Mouse (Mus musculus): ENCODE results near the gene Dctn1. TPM values are rescaled to one million over a fixed set of nuclear protein-coding genes. Genes with fewer than 3 reads are reported as not detected.

Gene Dctn1
- polyA plus RNA-seq, 1 experiment from 2014 or later = 94.1 TPM

- 82% methylated on average over 3 of the region's 3 CpGs for WGBS
- Histone ChIP-seq H3K27me3 (ENCODE audit: insufficient read depth, low read length) (no peaks in the 10 kb centered on the region), H3K4me1 (ENCODE audit: insufficient read depth) (no peaks in the 10 kb centered on the region), H3K9ac (no peak overlapping the region), H3K9me3 (ENCODE audit: low read depth, low read length) (no peaks in the 10 kb centered on the region), H3K27ac (ENCODE audit: low read depth) (no peak overlapping the region), H3K4me3 (ENCODE audit: low read depth, low read length) (no peak overlapping the region), H3K36me3 (ENCODE audit: insufficient read depth) (peaks cover 3% of the 10 kb centered on the region), H3K4me2 (no peak overlapping the region)
- ATAC-seq (ENCODE audit: insufficient read depth) (no peak), DNase-seq (no peak)
- no peak for TF ChIP-seq CTCF (IDR thresholded peaks at IDR 0.05; ENCODE audit: low read depth)
Measured at GRCm38 (mm10) chr6:83205851-83206250, 40.1 kb downstream of the Dctn1 start.

GRCm38 (mm10) chr6:83206321-83206720, 40.6 kb downstream of the Dctn1 start:
- no peak for ATAC-seq (ENCODE audit: insufficient read depth)
- H3K27ac ChIP-seq (ENCODE audit: low read depth) = no peak overlapping the region
- H3K27me3 ChIP-seq (ENCODE audit: insufficient read depth, low read length) = no peaks in the 10 kb centered on the region
- no peaks in the 10 kb centered on the region for H3K4me1 ChIP-seq (ENCODE audit: insufficient read depth)
- no peak overlapping the region for H3K4me2 ChIP-seq
- no peak for DNase-seq
- H3K9me3 ChIP-seq (ENCODE audit: low read depth, low read length) = no peaks in the 10 kb centered on the region
- H3K4me3 ChIP-seq (ENCODE audit: low read depth, low read length) = no peak overlapping the region
- TF ChIP-seq CTCF (IDR thresholded peaks at IDR 0.05; ENCODE audit: low read depth) = no peak
- no peak overlapping the region for H3K9ac ChIP-seq
- 53% methylated on average over 11 of the region's 11 CpGs for WGBS
- H3K36me3 ChIP-seq (ENCODE audit: insufficient read depth) = no peaks in the 10 kb centered on the region

DNA sequence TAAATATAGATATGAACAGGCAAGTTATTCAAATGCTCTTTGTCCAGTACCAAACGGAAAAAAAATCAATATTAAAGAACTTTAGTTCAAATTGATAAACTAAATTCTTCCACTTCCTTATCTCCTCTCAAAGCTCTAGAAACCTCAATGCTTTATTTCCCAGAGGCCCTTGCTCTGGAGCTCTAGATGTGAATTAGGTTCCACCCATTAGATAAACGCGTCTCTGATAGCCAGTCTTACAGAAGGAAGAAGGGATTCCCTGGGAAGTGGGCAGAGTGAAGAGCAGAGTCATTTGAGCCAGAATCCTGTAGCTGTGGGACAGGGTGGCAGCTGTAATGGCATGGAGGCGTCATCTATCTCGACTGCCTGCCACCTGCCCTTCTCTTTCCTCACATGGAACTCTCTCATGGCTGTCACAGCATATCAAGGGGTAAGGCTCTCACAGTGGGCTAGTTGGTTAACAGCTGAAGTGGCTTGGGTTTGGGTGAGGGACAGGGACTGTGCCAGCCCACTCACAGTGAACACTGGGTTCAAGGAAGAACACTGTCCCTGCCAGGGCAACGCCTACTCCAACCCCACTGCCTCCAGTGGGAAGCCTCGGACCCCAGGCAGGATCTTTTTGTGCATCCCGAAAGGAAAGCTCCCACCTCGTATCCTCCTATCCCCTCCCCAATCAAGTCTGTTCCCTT, 41.8 kb downstream of the Dctn1 start:
- Histone ChIP-seq H3K4me3 (ENCODE audit: low read depth, low read length) (no peak overlapping the region), H3K9me3 (ENCODE audit: low read depth, low read length) (no peaks in the 10 kb centered on the region), H3K4me1 (ENCODE audit: insufficient read depth) (no peaks in the 10 kb centered on the region), H3K4me2 (no peak overlapping the region), H3K36me3 (ENCODE audit: insufficient read depth) (no peaks in the 10 kb centered on the region), H3K9ac (no peak overlapping the region), H3K27ac (ENCODE audit: low read depth) (no peak overlapping the region), H3K27me3 (ENCODE audit: insufficient read depth, low read length) (no peaks in the 10 kb centered on the region)
- ATAC-seq (ENCODE audit: insufficient read depth) = no peak
- no peak for DNase-seq
- no peak for TF ChIP-seq CTCF (IDR thresholded peaks at IDR 0.05; ENCODE audit: low read depth)
- WGBS = 63% methylated on average over 9 of the region's 9 CpGs

DNA sequence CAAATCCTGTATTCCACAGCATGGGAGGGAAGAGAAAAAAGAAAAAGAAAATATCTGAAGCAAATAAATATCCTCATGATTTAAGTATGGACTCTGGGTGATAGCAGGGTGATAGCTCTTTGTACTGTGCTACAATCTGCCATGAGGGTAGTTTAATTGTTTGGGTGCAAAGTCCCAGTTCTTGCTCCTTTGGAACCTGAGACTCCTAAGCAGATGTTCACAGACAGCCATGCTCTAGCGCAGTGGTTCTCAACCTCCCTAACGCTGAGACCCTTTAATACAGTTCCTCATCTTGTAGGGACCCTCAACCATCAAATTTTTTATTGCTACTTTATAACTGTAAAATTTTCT, 42.3 kb downstream of the Dctn1 start:
- 77% methylated on average over 2 of the region's 2 CpGs for WGBS
- Histone ChIP-seq H3K9me3 (ENCODE audit: low read depth, low read length) (no peaks in the 10 kb centered on the region), H3K36me3 (ENCODE audit: insufficient read depth) (no peaks in the 10 kb centered on the region)

DNA sequence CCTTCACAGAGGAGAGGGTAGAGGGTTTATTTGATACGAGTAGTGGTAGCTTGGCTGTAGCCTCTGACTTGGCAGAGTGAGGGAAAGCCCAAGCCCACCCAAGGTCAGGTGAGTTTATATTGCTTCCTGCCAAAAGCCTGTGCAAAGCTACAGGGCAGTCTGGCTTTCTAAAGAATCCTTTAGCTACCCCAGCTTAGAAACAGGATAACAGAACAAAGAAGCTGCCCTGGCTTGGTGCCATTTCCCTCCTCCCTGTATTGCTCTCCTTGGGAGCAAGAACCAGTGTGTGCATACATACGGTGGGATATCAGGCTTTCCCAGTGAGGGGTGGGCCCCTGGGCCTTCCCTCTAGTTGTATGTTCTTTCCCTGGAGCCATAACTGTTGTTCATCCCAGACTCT, 44.8 kb downstream of the Dctn1 start:
- DNase-seq = peak; percentile 63
- no peak for TF ChIP-seq CTCF (IDR thresholded peaks at IDR 0.05; ENCODE audit: low read depth)
- Histone ChIP-seq H3K4me1 (ENCODE audit: insufficient read depth) (no peaks in the 10 kb centered on the region), H3K27me3 (ENCODE audit: insufficient read depth, low read length) (no peaks in the 10 kb centered on the region), H3K9me3 (ENCODE audit: low read depth, low read length) (no peaks in the 10 kb centered on the region), H3K36me3 (ENCODE audit: insufficient read depth) (no peaks in the 10 kb centered on the region), H3K9ac (no peak overlapping the region), H3K27ac (ENCODE audit: low read depth) (no peak overlapping the region), H3K4me2 (no peak overlapping the region), H3K4me3 (ENCODE audit: low read depth, low read length) (no peak overlapping the region)
- ATAC-seq (ENCODE audit: insufficient read depth) = no peak
- 16% methylated on average over 2 of the region's 2 CpGs for WGBS

More for the DNA sequence above, 42.3 kb downstream of the Dctn1 start:
- Histone ChIP-seq H3K4me2 (no peak overlapping the region), H3K4me3 (ENCODE audit: low read depth, low read length) (no peak overlapping the region), H3K4me1 (ENCODE audit: insufficient read depth) (no peaks in the 10 kb centered on the region), H3K27ac (ENCODE audit: low read depth) (no peak overlapping the region), H3K27me3 (ENCODE audit: insufficient read depth, low read length) (no peaks in the 10 kb centered on the region), H3K9ac (no peak overlapping the region)
- TF ChIP-seq CTCF (IDR thresholded peaks at IDR 0.05; ENCODE audit: low read depth) = no peak
- ATAC-seq (ENCODE audit: insufficient read depth) = no peak
- DNase-seq = no peak

DNA sequence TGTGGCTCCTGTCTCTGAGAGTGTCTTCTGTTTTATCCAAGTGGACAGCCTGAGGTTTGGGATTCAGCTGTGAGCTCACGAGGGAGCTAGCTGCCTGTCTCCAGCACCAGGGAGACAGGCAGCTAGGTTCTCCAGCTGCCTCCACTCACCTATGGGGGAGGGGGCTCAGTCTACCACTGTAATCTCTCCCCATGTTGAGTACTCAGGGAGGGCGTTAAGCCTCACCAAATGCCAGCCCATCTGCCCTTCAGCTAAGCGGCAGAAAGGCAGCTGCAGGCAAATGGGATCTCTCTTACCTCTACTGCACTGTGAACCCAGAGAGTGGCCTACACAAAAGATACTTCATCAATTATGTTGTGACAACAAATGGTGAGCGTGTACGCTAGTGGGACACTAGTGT, 45.8 kb downstream of the Dctn1 start:
- H3K27me3 ChIP-seq (ENCODE audit: insufficient read depth, low read length) = no peaks in the 10 kb centered on the region
- WGBS = 12% methylated on average over 5 of the region's 5 CpGs
- no peaks in the 10 kb centered on the region for H3K4me1 ChIP-seq (ENCODE audit: insufficient read depth)
- no peak for TF ChIP-seq CTCF (IDR thresholded peaks at IDR 0.05; ENCODE audit: low read depth)
- H3K9me3 ChIP-seq (ENCODE audit: low read depth, low read length) = no peaks in the 10 kb centered on the region
- DNase-seq = no peak
- no peak overlapping the region for H3K9ac ChIP-seq
- ATAC-seq (ENCODE audit: insufficient read depth) = no peak
- no peak overlapping the region for H3K27ac ChIP-seq (ENCODE audit: low read depth)
- H3K4me3 ChIP-seq (ENCODE audit: low read depth, low read length) = no peak overlapping the region
- no peak overlapping the region for H3K4me2 ChIP-seq
- H3K36me3 ChIP-seq (ENCODE audit: insufficient read depth) = no peaks in the 10 kb centered on the region

GRCm38 (mm10) chr6:83215002-83215666, 49.4 kb downstream of the Dctn1 start:
- H3K27me3 ChIP-seq (ENCODE audit: insufficient read depth, low read length) = no peaks in the 10 kb centered on the region
- H3K4me1 ChIP-seq (ENCODE audit: insufficient read depth) = no peaks in the 10 kb centered on the region
- no peak overlapping the region for H3K27ac ChIP-seq (ENCODE audit: low read depth)
- WGBS = 13% methylated on average over 7 of the region's 7 CpGs
- H3K4me3 ChIP-seq (ENCODE audit: low read depth, low read length) = no peak overlapping the region
- peak; percentile 95 for TF ChIP-seq CTCF (IDR thresholded peaks at IDR 0.05; ENCODE audit: low read depth)
- H3K9me3 ChIP-seq (ENCODE audit: low read depth, low read length) = no peaks in the 10 kb centered on the region
- peak; percentile 85 for DNase-seq
- no peak overlapping the region for H3K9ac ChIP-seq
- H3K4me2 ChIP-seq = no peak overlapping the region
- H3K36me3 ChIP-seq (ENCODE audit: insufficient read depth) = no peaks in the 10 kb centered on the region
- ATAC-seq (ENCODE audit: insufficient read depth) = peak; percentile 84

All from lung, embryonic 14.5 days (tissue).